Mouse (Mus musculus): ENCODE data around the gene Tef.

GRCm38 (mm10) chr15:81848301-81848700 is 46.1 kb downstream of the Tef start:
- TF ChIP-seq CTCF (IDR thresholded peaks at IDR 0.05; ENCODE audit: low read depth, low read length) (peak; percentile 52), POLR2A (IDR thresholded peaks at IDR 0.05; ENCODE audit: insufficient read depth, low read length) (no peak)

Measured in ES-Bruce4 (cell line).